Mouse (Mus musculus) frontal cortex, postnatal 10 days (tissue): ENCODE measurements around the gene Mdh1b.

Experiments used
- DNase-seq, 2 experiments: peaks; one replicate each; pipeline ENCODE4 v3.0.0; 2022; ENCODE audit warnings: low spot score in 2 of 2, mixed read lengths in 1 of 2

The Mdh1b gene

DNA sequence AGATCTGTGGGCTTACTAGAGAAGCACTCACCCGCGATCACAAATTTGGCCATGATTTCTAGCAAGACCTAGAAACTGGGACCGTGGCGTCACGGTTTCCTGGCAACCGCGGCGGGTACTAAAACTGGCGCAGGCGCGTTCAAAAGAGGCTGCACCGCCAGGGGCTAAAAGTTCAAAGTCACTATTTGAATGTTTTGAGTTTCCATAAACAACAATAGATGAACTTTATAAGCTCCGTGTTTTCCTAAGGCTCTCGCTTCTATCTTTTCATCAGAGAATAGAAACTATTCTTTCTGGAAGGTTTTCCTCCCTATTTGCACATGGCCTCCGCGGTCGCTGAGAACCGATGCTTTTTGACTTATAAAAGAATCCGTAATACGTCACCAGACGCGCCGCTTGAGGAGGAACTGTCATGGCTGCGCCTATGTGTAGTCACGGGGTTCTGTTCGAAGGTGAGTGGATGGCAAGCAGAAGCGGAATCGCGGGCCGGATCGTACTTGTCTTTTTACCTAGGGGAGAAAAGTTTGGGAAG lies at the start of gene Mdh1b, which contains the start of gene Fastkd2:
Mdh1b (minus strand) TSS at position 79 of the 532 bp plus-strand sequence.
Fastkd2 (plus strand) TSS at position 375 of the 532 bp plus-strand sequence.
- peak; percentile 83 to 89 for DNase-seq

DNA sequence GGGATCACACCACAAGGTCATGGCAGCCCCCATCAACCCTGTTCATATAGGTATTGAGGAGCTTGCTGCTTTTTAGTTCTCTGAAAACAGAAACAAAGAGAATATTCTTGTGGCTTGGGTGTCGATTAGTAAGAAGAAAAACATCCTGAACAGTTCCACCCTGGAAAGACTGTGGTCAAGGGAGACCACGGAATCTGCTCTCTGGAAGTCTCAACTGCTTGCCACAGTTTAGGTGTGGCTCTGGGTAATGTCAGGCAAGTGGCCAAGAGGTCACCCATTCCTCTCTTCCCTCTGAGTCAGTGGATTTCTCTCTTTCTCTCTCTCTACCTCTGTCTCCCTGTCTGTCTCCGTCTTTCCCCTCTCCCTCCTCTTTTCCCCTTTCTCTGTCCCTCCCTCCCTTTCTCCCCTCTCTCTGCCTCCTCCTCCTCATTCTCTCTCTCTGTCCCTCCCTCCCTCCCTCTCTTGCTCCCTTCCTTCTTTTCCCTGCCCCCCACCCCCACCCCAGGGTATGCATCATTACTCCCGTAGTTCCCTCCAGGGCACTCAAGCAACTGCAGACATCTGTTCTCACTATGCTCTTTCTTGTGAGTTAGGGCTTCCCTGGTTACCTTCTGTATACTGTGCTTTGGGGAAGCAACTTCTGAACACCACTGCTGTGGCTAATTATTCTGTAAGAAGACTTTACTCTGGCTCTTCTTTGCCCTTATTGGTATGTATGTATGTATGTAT lies 46.9 kb upstream of the Mdh1b start:
- no peak for DNase-seq

GRCm38 (mm10) chr1:63776396-63776795 lies 46.3 kb upstream of the Mdh1b start:
- DNase-seq = no peak

- peak in 1 of 2 experiments; percentile 19 for DNase-seq
Measured at GRCm38 (mm10) chr1:63770309-63770708, 40.2 kb upstream of the Mdh1b start.

- no peak for DNase-seq
Measured at GRCm38 (mm10) chr1:63769167-63769566, 39.0 kb upstream of the Mdh1b start, which contains the start of gene 4933402D24Rik. 4933402D24Rik (minus strand) TSS chr1:63769267.

DNA sequence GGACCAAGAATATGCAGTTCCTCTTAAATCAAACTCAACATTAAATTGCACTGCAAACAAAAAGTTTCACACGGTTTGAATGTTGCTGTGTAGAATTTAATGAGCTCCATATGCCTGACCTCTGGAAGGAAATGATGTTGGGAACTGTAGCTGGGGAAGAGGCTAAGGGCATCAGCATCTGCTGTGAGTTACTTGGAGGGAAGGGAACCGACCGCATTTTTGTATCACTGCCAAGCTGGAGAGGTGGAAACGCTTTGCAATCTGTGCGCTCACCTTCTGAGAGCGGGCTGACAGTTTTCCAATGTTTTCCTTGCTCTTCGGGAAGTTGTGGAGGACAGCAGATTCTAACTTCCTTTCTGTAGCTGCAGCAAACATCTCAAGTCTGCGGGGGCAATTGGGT lies 38.0 kb upstream of the Mdh1b start:
- DNase-seq = no peak

DNA sequence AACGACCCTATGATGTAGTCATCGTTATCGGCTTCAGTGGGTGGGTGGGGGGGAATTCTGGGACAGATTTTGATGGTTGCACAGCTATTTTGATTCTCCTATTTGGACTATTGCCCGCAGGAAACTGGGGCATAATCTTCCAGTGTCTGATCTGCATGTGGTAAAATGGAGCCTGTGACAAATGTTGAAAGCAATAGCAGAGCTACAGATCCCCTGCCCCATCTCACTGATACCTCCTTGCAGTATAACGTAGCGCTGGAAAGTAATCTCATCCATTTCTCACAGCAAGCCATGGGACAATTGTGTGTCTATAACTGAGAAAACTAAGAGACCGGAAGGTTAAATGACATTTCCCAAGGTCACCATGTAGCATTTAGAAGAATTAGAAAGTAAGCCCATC lies 34.3 kb upstream of the Mdh1b start:
- no peak for DNase-seq

DNA sequence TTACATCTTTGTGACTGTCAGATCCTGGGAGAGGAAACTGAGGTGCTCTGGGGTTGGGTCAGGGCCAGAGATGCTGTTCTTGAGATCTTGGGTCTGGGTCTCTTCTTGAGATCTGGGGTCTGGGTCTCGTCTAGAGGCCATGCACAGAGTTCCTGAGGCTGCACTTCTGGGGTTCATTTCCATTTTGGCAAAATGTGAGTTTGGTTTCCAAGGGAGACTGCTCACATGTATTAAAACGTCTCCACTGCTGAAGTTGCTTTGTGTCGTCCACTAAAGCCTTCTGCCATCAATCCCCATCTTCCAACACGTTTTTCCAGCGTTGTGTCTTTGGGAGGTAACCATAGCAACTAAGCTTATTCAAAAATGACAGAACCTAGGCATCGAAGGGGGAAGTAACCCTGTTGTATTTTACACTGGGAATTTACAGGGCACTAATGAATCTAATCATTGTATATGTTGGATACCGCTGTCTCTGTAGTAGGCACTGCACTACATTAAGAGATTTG lies 33.8 kb upstream of the Mdh1b start:
- no peak for DNase-seq

DNA sequence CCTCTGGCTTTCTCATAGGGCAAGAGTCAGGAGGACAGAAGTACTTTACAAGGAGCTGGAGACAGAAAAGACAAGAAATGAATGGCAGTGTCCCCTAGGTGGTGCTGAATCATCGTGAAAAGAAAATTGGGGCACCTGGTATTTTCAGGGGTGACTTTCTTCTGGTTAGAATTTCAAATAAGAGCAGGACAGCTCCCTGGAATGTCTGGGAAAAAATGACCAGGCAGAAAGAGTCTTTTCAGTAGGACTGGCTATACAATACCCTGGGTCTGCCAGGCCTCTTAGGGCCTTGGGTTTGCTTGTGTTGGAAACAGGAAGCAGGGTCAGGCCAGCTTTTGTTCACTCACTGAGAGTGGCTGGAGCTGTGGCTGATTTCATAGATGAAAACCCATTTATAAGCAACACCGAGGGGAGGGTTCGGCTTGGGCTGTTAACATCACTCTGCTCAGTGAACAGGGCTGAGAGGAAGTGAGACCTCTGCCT lies 33.1 kb upstream of the Mdh1b start:
- peak; percentile 27 to 47 for DNase-seq

- DNase-seq = no peak
Measured at GRCm38 (mm10) chr1:63756005-63756404, 25.9 kb upstream of the Mdh1b start.

DNA sequence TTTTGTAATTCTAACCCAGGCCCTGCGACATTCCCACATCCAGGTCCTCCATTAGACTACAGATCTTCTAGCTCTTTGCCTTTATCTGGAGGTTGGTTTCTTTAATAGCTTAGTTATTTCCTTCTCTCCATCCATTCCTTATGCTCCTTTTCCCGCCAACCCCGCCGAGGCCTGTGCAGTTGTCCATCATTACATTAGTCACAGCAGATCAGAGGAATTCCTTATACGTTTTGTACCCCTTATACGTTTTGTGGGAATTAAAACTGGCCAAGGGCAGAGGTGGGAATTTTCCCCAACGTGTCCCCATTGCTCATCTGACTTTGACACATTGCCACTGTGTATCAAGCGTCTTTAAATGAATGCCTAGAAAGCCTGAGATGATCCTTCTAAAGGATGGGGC lies 322 bp downstream of the Mdh1b start:
- DNase-seq = peak in 1 of 2 experiments; percentile 14

DNA sequence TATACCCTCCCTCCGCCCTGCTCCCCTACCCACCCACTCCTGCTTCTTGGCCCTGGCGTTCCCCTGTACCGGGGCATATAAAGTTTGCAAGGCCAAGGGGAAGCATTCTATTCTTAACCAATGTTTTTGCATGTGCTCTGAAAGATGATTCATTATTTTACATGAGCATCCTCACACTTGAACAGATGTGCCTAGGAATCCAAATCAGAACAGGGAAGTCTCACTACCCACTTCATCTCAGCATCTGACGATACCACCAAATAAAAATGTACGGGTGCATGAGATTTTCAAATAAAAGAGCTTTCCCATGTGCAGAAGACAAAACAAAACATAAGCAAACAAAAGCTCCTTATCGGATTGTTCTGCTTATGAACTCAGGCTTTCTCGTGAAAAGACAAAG lies 10.0 kb downstream of the Mdh1b start:
- no peak for DNase-seq

DNA sequence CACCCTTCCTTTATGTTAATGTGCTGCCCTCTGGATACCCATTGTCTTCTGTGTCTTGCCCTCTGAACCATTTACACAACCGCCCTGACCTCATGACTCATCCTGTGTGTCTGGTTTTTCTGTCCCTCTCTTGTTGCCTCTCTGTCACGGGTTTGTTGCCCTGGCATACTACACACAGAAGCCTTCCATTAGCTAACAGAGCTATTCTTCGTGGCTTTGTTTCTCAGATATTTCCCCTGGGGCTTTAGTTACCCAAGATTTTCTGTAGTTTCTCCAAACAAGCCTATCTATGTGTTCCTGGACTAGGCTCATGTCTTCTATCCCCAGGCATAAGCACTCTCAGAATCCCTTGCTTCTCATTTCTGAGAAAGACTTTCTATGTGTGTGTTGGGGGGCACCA lies 21.2 kb downstream of the Mdh1b start:
- no peak for DNase-seq

DNA sequence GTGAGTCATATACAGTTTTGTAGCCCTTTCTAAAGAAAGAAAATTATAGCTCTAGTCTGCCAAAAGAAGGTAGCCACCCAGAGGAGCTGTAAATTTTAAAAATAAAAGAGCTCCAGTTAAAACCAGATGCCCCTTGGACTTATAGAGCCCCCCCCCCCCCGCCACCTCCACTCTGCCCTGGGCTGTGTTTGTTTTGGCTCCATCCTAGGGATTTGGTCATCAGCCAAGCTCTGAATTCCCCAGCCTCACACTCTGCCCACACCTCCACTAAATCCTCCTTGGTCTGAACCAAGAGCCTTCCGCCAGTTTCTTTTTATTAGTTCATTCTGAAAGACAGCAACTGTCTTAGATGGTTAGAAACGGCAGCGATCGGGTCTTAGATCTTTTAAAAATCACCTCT lies 24.4 kb downstream of the Mdh1b start:
- DNase-seq = no peak

DNA sequence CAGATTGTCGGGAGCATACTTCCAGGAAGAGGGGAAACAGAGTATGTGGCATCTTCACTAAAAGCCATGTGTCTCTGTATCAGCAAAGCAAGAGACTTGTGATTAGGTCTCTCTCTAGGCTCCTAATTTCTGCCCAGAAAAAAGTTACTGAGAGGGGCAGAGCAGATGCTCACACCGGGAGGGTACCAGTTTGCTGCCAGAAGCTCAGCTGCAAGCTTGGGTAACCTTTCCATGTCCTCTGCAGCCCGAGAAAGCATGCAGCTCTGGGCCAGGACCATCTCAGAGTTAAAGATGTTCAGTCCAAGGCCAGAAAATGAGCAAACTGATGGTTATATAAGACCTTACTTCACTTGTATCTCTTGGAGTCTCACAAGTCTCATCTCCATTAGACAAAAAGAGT lies 33.3 kb downstream of the Mdh1b start:
- no peak for DNase-seq

GRCm38 (mm10) chr1:63686827-63687226 lies 43.3 kb downstream of the Mdh1b start, which contains the start of gene Dytn:
Dytn (minus strand) TSS chr1:63686927.
- DNase-seq = no peak

- no peak for DNase-seq
Measured at GRCm38 (mm10) chr1:63675975-63676374, 54.1 kb downstream of the Mdh1b start.

- DNase-seq = no peak
Measured at GRCm38 (mm10) chr1:63668852-63669160, 61.3 kb downstream of the Mdh1b start.

- no peak for DNase-seq
Measured at GRCm38 (mm10) chr1:63667949-63668851, 61.9 kb downstream of the Mdh1b start.

DNA sequence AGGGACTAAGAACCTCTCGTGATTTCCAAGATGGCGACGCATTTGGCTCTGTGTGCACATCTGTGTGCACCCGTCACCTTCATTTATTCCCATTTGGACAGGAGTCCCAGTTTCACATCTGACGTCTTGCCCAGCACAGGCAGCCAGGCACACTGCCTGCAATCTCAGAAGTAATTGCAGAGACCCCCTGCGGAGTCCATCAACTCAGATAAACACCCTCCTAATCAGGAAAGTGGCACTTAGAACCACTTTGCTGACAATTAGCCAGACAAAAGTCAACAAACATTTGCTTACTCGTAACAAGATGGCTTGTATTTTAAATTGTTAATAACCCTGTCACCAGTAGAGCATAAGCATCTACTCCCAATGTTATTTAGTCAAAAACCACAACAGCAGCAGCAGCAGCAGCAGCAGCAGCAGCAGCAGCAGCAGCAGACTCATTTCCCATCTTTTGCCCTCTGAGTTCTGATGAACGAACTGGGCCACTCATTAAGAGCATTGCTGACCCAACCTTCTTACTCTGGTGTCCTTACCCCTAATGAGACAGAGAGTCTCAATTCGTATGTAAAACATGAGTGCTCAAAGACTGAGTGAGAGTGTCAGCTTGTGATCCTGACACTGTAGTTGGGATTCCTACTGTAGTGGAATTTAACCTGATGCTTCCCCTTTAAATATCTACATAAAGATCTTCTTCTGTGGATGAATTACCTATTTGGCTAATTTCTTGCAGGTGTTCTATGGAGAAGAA lies 62.7 kb downstream of the Mdh1b start:
- no peak for DNase-seq

DNA sequence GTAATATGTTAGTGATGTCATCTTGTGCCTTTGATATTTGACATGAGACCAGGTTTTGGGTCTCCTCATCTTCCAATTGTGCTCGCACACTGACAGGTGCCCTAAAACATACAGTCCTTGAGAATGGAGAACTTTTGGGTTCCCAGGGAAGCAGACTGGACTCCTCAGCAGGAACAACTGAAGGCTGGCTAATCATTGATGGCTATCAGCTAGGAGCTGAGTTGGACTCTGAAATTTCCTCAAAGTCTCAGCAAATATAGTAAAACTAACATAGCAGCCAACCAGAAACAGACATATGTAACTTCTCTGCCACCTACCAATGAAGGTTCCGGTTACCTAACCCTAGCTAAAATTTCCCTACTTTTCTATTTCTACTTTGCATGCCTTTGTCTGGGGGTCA lies 64.0 kb downstream of the Mdh1b start:
- no peak for DNase-seq
